13 mouse cellular contexts compared by ENCODE assay signal in the genomic region with DNA sequence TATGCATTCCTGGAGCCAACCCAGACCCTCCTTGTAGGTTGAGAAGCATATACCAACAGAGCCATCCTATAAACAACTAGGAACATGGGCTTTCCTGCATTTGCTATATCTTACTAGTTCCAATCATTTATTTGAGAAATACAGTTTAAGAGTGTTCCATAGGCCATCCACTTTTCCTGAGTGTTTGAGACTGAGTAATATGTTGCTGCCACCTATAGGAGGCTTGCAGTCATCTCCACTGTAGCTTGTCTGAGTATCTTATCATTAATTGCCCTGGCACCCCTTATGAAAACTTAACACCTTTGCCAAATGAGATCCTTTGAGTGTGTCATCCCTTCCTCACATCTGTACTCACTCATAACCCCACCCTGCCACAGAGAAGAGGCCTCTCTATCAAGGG. TPM values are rescaled to one million over a fixed set of nuclear protein-coding genes. Genes with fewer than 3 reads are reported as not detected.
A peak's percentile ranks its signal among the peaks of the same experiment; 100 is the strongest.
DNase-seq lines count a peak whose midpoint lies in the region; ATAC-seq lines count a peak whose summit lies in the region.
"Had no signal": no experiment of that assay in that cellular context is flagged by ENCODE, and none has a peak within 500 bp of the region (broad histone marks: within the 10 kb centered on the region; RNA-seq: fewer than 3 reads in every experiment).

No protein-coding gene starts in this region.

- no peak overlapping the region for H3K27ac ChIP-seq in midbrain, embryonic 12.5 days (replicated peaks)
- H3K27ac ChIP-seq: neural tube, embryonic 13.5 days had no signal

- H3K4me3 ChIP-seq in midbrain, embryonic 12.5 days = no peak overlapping the region
- H3K4me3 ChIP-seq: neural tube, embryonic 13.5 days had no signal

- ATAC-seq in midbrain, embryonic 12.5 days (ENCODE audit: low FRiP score, low read depth) = peak; percentile 74
- ATAC-seq: inflammation-experienced regulatory T-cells, adult 6 months had no signal

- H3K4me1 ChIP-seq in midbrain, embryonic 12.5 days = no peaks in the 10 kb centered on the region
- H3K4me1 ChIP-seq: neural tube, embryonic 13.5 days had no signal

- no peak overlapping the region for H3K9ac ChIP-seq in midbrain, embryonic 12.5 days (replicated peaks)
- H3K9ac ChIP-seq: neural tube, embryonic 13.5 days had no signal

- peak; percentile 6 to 15 for DNase-seq in cerebellum, postnatal 10 days
- DNase-seq in cerebellum, postnatal 36 days = no peak
- peak; percentile 3 for DNase-seq in 3T3-L1 (ENCODE audit: low read depth, low spot score)
- peak; percentile 44 for DNase-seq in embryo, embryonic 11 days
- no peak for DNase-seq in urinary bladder, postnatal 25 days (ENCODE audit: low spot score)
- DNase-seq in right cerebral cortex, postnatal 10 days (ENCODE audit: low spot score in 2 of 2) = no peak
- DNase-seq in adrenal gland, postnatal 4 days (ENCODE audit: low spot score in 2 of 2) = no peak
- DNase-seq: cerebellum, postnatal 25 days; gastrocnemius, postnatal 25 days; lung, postnatal 10 days had no signal

- no peaks in the 10 kb centered on the region for H3K9me3 ChIP-seq in midbrain, embryonic 12.5 days
- H3K9me3 ChIP-seq: neural tube, embryonic 13.5 days had no signal

- no peaks in the 10 kb centered on the region for H3K27me3 ChIP-seq in midbrain, embryonic 12.5 days
- H3K27me3 ChIP-seq: neural tube, embryonic 13.5 days had no signal

- H3K4me2 ChIP-seq in midbrain, embryonic 12.5 days (replicated peaks) = no peak overlapping the region
- H3K4me2 ChIP-seq: neural tube, embryonic 13.5 days had no signal

- H3K36me3 ChIP-seq in midbrain, embryonic 12.5 days = peaks cover 2% of the 10 kb centered on the region

RNA-seq across cellular contexts. Expression of gene St6gal2, which starts 32.2 kb away (rescaled TPM):
- polyA plus RNA-seq in midbrain, embryonic 12.5 days (2016; fragmentation: Nextera tagmentation; extraction: Ambion mirVana) = 10.0 and 10.8 TPM in 2 replicates
- 1 to 10 TPM in 1 of 2 experiments, under 1 TPM in 1; 0.95 to 1.4 TPM for total RNA-seq in adrenal gland, postnatal 4 days (2021)
- total RNA-seq: gastrocnemius, postnatal 25 days had no signal
- polyA plus RNA-seq: inflammation-experienced regulatory T-cells, adult 6 months had no signal

Comparison
In these comparisons a context has a peak if more than half of its experiments do, and no peak if none do; other contexts are left out.
1. DNase-seq: peak in cerebellum, postnatal 10 days (2 of 2), 3T3-L1 (single experiment) and embryo, embryonic 11 days (single experiment); none in cerebellum, postnatal 36 days (0 of 2), urinary bladder, postnatal 25 days (single experiment), right cerebral cortex, postnatal 10 days (0 of 2) and adrenal gland, postnatal 4 days (0 of 2).